Mouse (Mus musculus) CD4-positive helper T cell, adult 2 months (primary cell): ENCODE data around the gene Mup19.
"Not testable (repeated sequence)": the region's sequence is repeated elsewhere in the genome, so short reads cannot be mapped to it uniquely, and the experiment has no call there.

Experiments used
- DNase-seq: peaks from one replicate; pipeline ENCODE4 v3.0.0-alpha.2; 2012; ENCODE audit warnings: low read depth, missing footprints, low spot score

Mup19 gene

DNA sequence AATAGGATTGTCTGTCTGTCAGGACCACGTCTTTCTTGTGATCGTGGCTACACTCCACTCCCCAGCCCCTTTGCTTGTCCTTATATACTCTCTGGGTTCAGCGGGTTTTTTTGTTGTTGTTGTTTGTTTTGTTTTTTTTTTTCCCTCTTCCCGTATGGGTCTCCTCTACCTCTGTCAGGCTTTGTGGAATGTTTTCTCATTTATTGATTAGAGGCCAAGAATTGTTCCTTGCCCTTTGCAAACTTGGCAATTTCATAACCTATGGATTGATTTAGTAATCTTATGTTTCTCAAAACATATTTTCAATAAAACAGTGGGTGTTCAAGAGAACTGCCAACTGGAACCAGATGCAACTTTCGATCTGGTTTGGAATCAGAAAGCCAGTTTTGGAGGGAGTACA is at the start of gene Mup19:
Gene Mup19, minus strand, starts transcription at position 101 of the 400 bp plus-strand sequence.
- not testable (repeated sequence) for DNase-seq

DNA sequence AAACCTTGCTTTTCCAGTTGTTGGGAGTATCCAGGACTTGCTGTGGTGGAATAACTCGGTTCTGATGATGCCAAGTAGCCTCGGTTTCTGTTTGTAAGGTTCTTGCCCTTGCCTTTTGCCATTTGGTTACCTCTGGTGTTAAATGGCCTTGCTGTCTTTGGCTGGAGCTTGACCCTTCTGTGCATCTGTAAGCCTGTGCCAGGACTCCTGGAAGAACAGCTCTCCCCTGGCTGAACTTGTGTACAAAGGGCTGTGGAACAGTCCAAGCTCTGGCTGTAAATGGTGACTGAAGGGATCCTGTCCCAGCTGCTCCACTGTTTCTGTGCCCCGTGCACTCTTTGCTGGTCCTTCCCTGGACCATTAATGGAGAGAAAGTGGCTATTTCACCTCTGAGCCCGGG is 47.1 kb upstream of the Mup19 start:
- DNase-seq, result no peak

DNA sequence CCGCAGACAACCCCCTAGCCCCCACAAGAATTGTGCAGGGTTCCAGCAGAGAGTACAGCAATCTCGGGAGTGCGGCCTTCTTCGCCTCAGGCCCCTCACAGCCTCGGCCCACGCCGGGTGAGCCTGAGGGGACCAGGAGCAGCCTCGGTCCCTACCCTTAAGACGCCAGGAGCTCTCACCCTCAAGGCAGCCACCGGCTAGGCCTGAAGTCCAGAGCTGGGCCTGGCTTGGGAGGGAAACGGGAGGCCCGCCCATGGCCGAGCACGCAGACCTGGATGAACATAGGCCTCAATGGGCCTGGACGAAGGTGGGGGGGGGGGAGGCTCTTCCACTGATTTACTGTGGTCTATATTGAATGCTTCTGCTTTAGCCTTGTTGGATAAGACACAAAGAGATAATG is 41.1 kb upstream of the Mup19 start:
- DNase-seq, result no peak

DNA sequence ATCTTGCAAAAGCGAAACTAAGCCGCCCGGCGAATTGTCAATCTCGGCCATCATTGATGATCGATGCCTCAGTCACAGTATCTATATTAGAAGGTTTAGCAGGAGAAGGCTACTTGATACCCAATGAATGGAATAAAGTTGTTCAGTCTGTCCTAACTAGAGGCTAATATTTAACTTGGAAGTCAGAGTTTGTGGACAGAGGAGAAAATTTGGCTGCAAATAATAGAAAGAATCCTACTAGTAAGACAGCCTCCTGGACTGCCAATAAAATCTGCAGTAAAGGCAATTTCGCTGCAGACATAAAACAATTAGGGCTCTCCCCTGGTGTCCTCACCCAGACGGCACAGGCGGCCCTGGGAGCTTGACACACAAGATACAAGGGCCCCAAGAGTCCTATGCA is 40.5 kb upstream of the Mup19 start:
- DNase-seq, result not testable (repeated sequence)

DNA sequence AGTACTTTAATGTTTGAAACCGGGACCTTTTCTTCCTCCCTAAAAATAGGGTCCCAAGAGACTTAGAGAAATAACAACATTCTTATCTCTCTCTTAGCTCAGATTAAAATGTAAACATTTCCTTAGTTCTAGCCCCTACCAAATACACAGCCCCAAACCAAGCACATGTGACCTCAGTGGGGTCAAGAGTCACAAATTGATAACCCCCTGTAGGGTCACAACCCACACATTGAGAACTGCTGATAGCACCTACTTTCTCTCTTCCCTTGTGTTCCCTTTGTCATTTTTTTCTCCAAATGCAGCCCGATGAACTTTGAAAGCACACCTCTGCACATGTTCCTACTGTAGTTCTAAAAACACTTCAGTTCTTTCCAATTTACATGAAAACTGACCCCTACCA is 33.5 kb upstream of the Mup19 start:
- DNase-seq, result no peak

DNA sequence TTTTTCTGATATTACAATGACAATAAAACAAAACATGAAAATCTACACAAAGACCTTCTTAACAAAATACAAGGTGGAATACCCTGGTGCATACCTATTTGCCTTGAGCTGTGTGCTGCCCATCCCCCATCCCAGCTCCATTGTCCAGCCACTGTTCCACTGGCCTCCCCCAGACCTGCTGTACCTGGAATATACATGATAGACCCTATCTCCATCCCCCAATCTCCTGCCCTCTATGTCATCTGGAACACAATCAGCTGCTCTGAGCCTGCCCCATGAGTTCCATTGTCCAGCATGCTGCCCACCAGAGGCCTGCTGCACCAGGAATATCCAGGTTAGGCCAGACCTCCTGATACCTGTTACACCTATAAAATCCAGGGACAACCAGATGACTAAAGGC is 31.4 kb upstream of the Mup19 start:
- no peak for DNase-seq

DNA sequence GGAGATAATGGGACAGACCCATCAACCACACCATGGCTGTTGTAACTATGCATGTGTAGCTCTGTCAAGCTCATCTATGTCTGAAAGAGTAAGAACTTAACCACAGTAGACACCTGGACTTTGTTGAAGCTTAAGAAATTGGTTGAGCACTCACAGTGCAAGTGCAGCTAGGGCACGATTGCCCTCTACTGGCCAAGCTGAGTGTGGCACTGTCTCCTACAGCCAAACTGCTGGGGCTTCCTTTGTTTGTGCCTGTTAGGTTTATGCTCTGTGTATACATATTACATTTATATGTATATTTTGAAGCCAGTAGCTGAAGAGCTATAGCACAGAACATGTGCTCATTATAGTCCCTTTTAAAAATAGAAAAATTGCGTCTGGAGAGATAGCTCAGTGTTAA is 29.1 kb upstream of the Mup19 start:
- not testable (repeated sequence) for DNase-seq

DNA sequence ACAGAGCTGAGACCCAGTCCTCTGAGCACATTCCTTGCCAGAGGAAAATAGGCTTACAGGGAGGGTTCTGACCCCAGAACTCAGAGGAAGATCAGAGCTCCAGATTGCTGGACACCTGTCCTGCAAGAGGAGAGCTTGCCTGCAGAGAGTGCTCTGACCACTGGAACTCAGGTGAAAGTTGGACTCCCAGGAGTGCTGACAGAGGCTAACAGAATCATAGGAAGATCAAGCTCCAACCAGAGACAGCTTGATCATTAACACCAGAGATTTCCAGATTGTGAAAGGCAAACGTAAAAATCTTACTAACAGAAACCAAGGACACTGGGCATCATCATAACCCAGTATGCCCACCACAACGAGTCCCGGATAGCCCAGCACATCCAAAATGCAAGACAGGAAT is 26.9 kb upstream of the Mup19 start:
- DNase-seq, result not testable (repeated sequence)

DNA sequence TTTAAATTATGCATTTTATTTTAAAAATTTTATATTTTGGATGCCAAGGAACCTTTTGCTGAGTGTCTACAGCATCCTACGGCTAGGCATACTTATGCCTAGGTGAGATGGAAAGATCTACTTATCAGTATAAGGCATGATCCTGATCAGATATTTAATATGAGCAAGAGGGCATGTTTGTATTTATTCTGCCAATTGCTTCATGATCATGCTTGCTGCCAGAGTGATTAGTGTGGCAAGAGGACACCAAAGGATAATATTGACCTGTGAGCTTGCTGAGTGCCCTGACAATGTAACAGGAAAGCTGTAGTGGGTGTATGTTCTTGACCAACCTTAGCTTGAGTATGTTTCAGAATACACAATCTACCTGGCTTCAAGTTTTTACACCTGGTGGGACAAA is 7.6 kb upstream of the Mup19 start:
- not testable (repeated sequence) for DNase-seq

DNA sequence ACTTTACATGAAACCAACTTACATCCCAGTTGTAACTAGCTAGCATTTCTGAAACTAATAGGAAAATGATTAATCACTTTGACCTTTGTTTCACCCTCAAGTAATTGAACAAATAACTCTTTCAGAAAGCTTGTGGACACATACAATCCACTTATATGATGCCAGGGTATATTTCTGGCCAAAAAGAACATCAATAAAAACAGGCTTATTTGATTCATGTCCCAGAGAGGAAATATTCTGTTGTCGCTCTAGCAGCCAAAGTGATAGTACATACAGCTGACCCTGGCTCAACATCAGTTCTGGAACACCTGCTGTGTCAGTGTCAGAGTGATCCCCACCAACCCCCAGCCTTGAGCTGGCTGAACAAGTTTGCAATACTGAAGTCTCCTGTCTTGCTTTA is 2.2 kb upstream of the Mup19 start:
- not testable (repeated sequence) for DNase-seq
